Mouse (Mus musculus) gastrocnemius, postnatal 36 days (tissue): Measurements from ENCODE around the gene Gm11007. TPM values are rescaled to one million over a fixed set of nuclear protein-coding genes. Genes with fewer than 3 reads are reported as not detected.
"Not testable (repeated sequence)": the region's sequence is repeated elsewhere in the genome, so short reads cannot be mapped to it uniquely, and the experiment has no call there.

Experiments
- DNase-seq, 2 experiments: peaks; one replicate each; pipeline ENCODE4 v3.0.0; 2022
- intact Hi-C: fragments of 180-260 bp; cut with DNase I; formaldehyde crosslinking; loops from one replicate; pipeline ENCODE4 v1.15.1; 2025
- long read RNA-seq, 2 experiments: library from polyadenylated mRNA; stranded (forward); transcript quantifications; one replicate each; pipeline ENCODE4 v2.0.0; 2021
- total RNA-seq, 2 experiments: library from RNA; stranded (reverse); gene quantifications; 2 replicates each; pipeline ENCODE4 v1.2.3; 2021

Gm11007 gene
- total RNA-seq: not detected
- long read RNA-seq, experiment 1, partial matches to known transcripts: 0 of 1 reads
- long read RNA-seq, experiment 1, other reads (novel, unspliced or antisense): 1 of 1 reads
- long read RNA-seq, experiment 2, partial matches to known transcripts: 0 of 3 reads
- long read RNA-seq, experiment 2, other reads (novel, unspliced or antisense): 3 of 3 reads

GRCm38 (mm10) chr2:175643678-175644077, at the start of gene Gm11007:
Gene Gm11007 (plus strand): TSS chr2:175643978.
- DNase-seq: not testable (repeated sequence)

More at GRCm38 (mm10) chr2:175643678-175644077, at the start of gene Gm11007:
- intact Hi-C loops: not testable (repeated sequence)

Other genes with a start within 250 kb of the Gm11007 start
- gene Gm4724, start 208.2 kb upstream of the Gm11007 start, total RNA-seq: 1 to 10 TPM in 1 of 2 experiments, not detected in 1; 3.7 TPM
- 1 to 10 TPM; 3.1 to 4.0 TPM for gene Zfp965, start 174.0 kb upstream of the Gm11007 start, total RNA-seq
- gene Zfp969, start 59.7 kb downstream of the Gm11007 start, total RNA-seq: not detected
- not detected for gene Gm2007, start 97.6 kb downstream of the Gm11007 start, total RNA-seq
- 1 to 10 TPM in 1 of 2 experiments, under 1 TPM in 1; 0.72 to 6.1 TPM for gene Gm14288, start 157.1 kb downstream of the Gm11007 start, total RNA-seq
- 1 to 10 TPM; 7.8 to 8.5 TPM for gene Gm6710, start 225.2 kb downstream of the Gm11007 start, total RNA-seq